Mouse (Mus musculus) heart, embryonic 15.5 days (tissue): ENCODE measurements around the gene Camta1. TPM values are rescaled to one million over a fixed set of nuclear protein-coding genes. Genes with fewer than 3 reads are reported as not detected.

Source experiments
- ATAC-seq: fragments of 200-750 bp; cut with Nextera tagmentation; replicated peaks from 2 replicates; pipeline ENCODE4 v1.8.0; 2017; ENCODE audit warnings: low read depth, moderate TSS enrichment; ENCODE audit not compliant: insufficient number of reproducible peaks, insufficient read depth, low FRiP score
- H3K27ac ChIP-seq: fragments of 300-500 bp; sonication (generic); 2 replicates; pipeline ENCODE4 v1.5.1; 2015; ENCODE audit warnings: mild to moderate bottlenecking, inconsistent platforms
- H3K27me3 ChIP-seq: fragments of 300-500 bp; sonication (generic); 2 replicates; pipeline ENCODE4 v1.6.1; 2015; ENCODE audit warnings: inconsistent platforms
- H3K36me3 ChIP-seq: fragments of 300-500 bp; sonication (generic); 2 replicates; pipeline ENCODE4 v1.6.1; 2015; ENCODE audit warnings: mild to moderate bottlenecking, inconsistent platforms
- H3K4me1 ChIP-seq: fragments of 300-500 bp; sonication (generic); replicated peaks from 2 replicates; pipeline ENCODE4 v1.6.1; 2015; ENCODE audit warnings: inconsistent platforms
- H3K4me2 ChIP-seq: fragments of 300-500 bp; sonication (generic); 2 replicates; pipeline ENCODE4 v1.6.1; 2015; ENCODE audit warnings: inconsistent platforms, mild to moderate bottlenecking, moderate library complexity
- H3K4me3 ChIP-seq: fragments of 300-500 bp; sonication (generic); 2 replicates; pipeline ENCODE4 v1.5.1; 2015; ENCODE audit warnings: mild to moderate bottlenecking, inconsistent platforms
- H3K9ac ChIP-seq: fragments of 300-500 bp; sonication (generic); 2 replicates; pipeline ENCODE4 v1.6.1; 2015; ENCODE audit warnings: mild to moderate bottlenecking, inconsistent platforms
- H3K9me3 ChIP-seq: fragments of 300-500 bp; sonication (generic); replicated peaks from 2 replicates; pipeline ENCODE4 v1.6.1; 2016; ENCODE audit warnings: inconsistent platforms
- WGBS: fragments of 180-500 bp; shearing (Covaris S2); methylation state at CpG from one replicate; pipeline ENCODE4 v1.1.7; 2015; ENCODE audit warnings: mixed read lengths; 5-methylcytosine and 5-hydroxymethylcytosine counted together
- polyA plus RNA-seq: library from polyadenylated mRNA; unstranded; fragments of >200 nt; fragmentation: Nextera tagmentation; extraction: Ambion mirVana; gene quantifications from 2 replicates; pipeline ENCODE4 v1.2.1, GENCODE M21; 2015

Camta1 gene
- polyA plus RNA-seq, 1 experiment from 2014 or later: 165 TPM

- Histone ChIP-seq H3K4me3 (no peak overlapping the region), H3K36me3 (no peaks in the 10 kb centered on the region), H3K9ac (no peak overlapping the region), H3K4me2 (no peak overlapping the region), H3K27me3 (no peaks in the 10 kb centered on the region), H3K27ac (no peak overlapping the region), H3K4me1 (peaks cover 18% of the 10 kb centered on the region), H3K9me3 (no peaks in the 10 kb centered on the region)
- ATAC-seq: no peak
- 33% methylated on average over 3 of the region's 3 CpGs for WGBS
Observed at GRCm38 (mm10) chr4:151817981-151818766, 43.5 kb downstream of the Camta1 start.

GRCm38 (mm10) chr4:151813711-151814110, 48.0 kb downstream of the Camta1 start:
- H3K9me3 ChIP-seq: no peaks in the 10 kb centered on the region
- H3K4me2 ChIP-seq: no peak overlapping the region
- H3K27me3 ChIP-seq: no peaks in the 10 kb centered on the region
- no peak overlapping the region for H3K9ac ChIP-seq
- no peaks in the 10 kb centered on the region for H3K36me3 ChIP-seq
- ATAC-seq: no peak
- no peak overlapping the region for H3K27ac ChIP-seq
- peaks cover 13% of the 10 kb centered on the region for H3K4me1 ChIP-seq
- H3K4me3 ChIP-seq: no peak overlapping the region
- 91% methylated on average over 4 of the region's 4 CpGs for WGBS

GRCm38 (mm10) chr4:151805685-151806084, 56.0 kb downstream of the Camta1 start:
- no peak overlapping the region for H3K9ac ChIP-seq
- no peak for ATAC-seq
- 0 out of 2 replicates have a peak overlapping the region, but pooled peaks have one; percentile 11 for H3K27ac ChIP-seq
- H3K9me3 ChIP-seq: no peaks in the 10 kb centered on the region
- H3K4me1 ChIP-seq: peaks cover 31% of the 10 kb centered on the region
- H3K4me3 ChIP-seq: no peak overlapping the region
- no peaks in the 10 kb centered on the region for H3K27me3 ChIP-seq
- no peaks in the 10 kb centered on the region for H3K36me3 ChIP-seq
- 69% methylated on average over 4 of the region's 4 CpGs for whole genome bisulfite sequencing
- H3K4me2 ChIP-seq: no peak overlapping the region

GRCm38 (mm10) chr4:151805046-151805445, 56.6 kb downstream of the Camta1 start:
- Histone ChIP-seq H3K9me3 (no peaks in the 10 kb centered on the region), H3K27me3 (no peaks in the 10 kb centered on the region), H3K4me3 (no peak overlapping the region), H3K27ac (no peak overlapping the region), H3K36me3 (no peaks in the 10 kb centered on the region), H3K4me1 (peaks cover 31% of the 10 kb centered on the region), H3K9ac (no peak overlapping the region), H3K4me2 (no peak overlapping the region)
- no peak for ATAC-seq
- WGBS: 77% methylated on average over 6 of the region's 6 CpGs

GRCm38 (mm10) chr4:151804208-151804607, 57.5 kb downstream of the Camta1 start:
- 71% methylated on average over 2 of the region's 2 CpGs for WGBS
- no peak overlapping the region for H3K4me3 ChIP-seq
- H3K9me3 ChIP-seq: no peaks in the 10 kb centered on the region
- no peak overlapping the region for H3K27ac ChIP-seq
- H3K9ac ChIP-seq: no peak overlapping the region
- H3K27me3 ChIP-seq: no peaks in the 10 kb centered on the region
- no peaks in the 10 kb centered on the region for H3K36me3 ChIP-seq
- H3K4me2 ChIP-seq: no peak overlapping the region
- peaks cover 31% of the 10 kb centered on the region for H3K4me1 ChIP-seq
- no peak for ATAC-seq

GRCm38 (mm10) chr4:151798630-151799029, 63.0 kb downstream of the Camta1 start:
- no peaks in the 10 kb centered on the region for H3K9me3 ChIP-seq

GRCm38 (mm10) chr4:151793694-151794093, 68.0 kb downstream of the Camta1 start:
- peaks cover 15% of the 10 kb centered on the region for H3K4me1 ChIP-seq
- H3K9ac ChIP-seq: no peak overlapping the region
- H3K9me3 ChIP-seq: no peaks in the 10 kb centered on the region
- H3K36me3 ChIP-seq: no peaks in the 10 kb centered on the region
- 71% methylated on average over 5 of the region's 5 CpGs for WGBS
- no peak overlapping the region for H3K4me3 ChIP-seq
- no peak overlapping the region for H3K4me2 ChIP-seq
- ATAC-seq: no peak
- no peaks in the 10 kb centered on the region for H3K27me3 ChIP-seq
- H3K27ac ChIP-seq: no peak overlapping the region

More at GRCm38 (mm10) chr4:151798630-151799029, 63.0 kb downstream of the Camta1 start:
- Histone ChIP-seq H3K27me3 (no peaks in the 10 kb centered on the region), H3K36me3 (no peaks in the 10 kb centered on the region), H3K27ac (no peak overlapping the region), H3K4me1 (peaks cover 6% of the 10 kb centered on the region; the same call in 1 of the 2 replicates), H3K4me2 (no peak overlapping the region), H3K9ac (no peak overlapping the region), H3K4me3 (no peak overlapping the region)
- WGBS: 75% methylated on average over 2 of the region's 2 CpGs
- no peak for ATAC-seq

GRCm38 (mm10) chr4:151786946-151787705, 74.5 kb downstream of the Camta1 start:
- peak; percentile 28 for ATAC-seq
- H3K9me3 ChIP-seq: no peaks in the 10 kb centered on the region
- no peak overlapping the region for H3K4me2 ChIP-seq
- no peak overlapping the region for H3K9ac ChIP-seq
- no peak overlapping the region for H3K4me3 ChIP-seq
- WGBS: 64% methylated on average over 16 of the region's 16 CpGs
- H3K36me3 ChIP-seq: no peaks in the 10 kb centered on the region
- peak overlapping the region; percentile 36 for H3K27ac ChIP-seq
- H3K27me3 ChIP-seq: no peaks in the 10 kb centered on the region
- H3K4me1 ChIP-seq: peaks cover 27% of the 10 kb centered on the region

- H3K9me3 ChIP-seq: no peaks in the 10 kb centered on the region
- H3K27me3 ChIP-seq: no peaks in the 10 kb centered on the region
- ATAC-seq: no peak
- peaks cover 17% of the 10 kb centered on the region for H3K4me1 ChIP-seq
- H3K4me3 ChIP-seq: no peak overlapping the region
- H3K36me3 ChIP-seq: no peaks in the 10 kb centered on the region
- H3K9ac ChIP-seq: no peak overlapping the region
- 77% methylated on average over 6 of the region's 6 CpGs for WGBS
- H3K4me2 ChIP-seq: no peak overlapping the region
- H3K27ac ChIP-seq: no peak overlapping the region
Observed at GRCm38 (mm10) chr4:151780511-151780910, 81.2 kb downstream of the Camta1 start.

GRCm38 (mm10) chr4:151779962-151780459, 81.7 kb downstream of the Camta1 start:
- no peak overlapping the region for H3K27ac ChIP-seq
- H3K36me3 ChIP-seq: no peaks in the 10 kb centered on the region
- no peak overlapping the region for H3K4me3 ChIP-seq
- H3K9me3 ChIP-seq: no peaks in the 10 kb centered on the region
- no peak for ATAC-seq
- H3K4me1 ChIP-seq: peaks cover 12% of the 10 kb centered on the region
- H3K27me3 ChIP-seq: no peaks in the 10 kb centered on the region
- H3K9ac ChIP-seq: no peak overlapping the region
- H3K4me2 ChIP-seq: no peak overlapping the region
- WGBS: 79% methylated on average over 12 of the region's 12 CpGs

GRCm38 (mm10) chr4:151778511-151778910, 83.2 kb downstream of the Camta1 start:
- 67% methylated on average over 4 of the region's 4 CpGs for WGBS
- no peaks in the 10 kb centered on the region for H3K9me3 ChIP-seq
- H3K9ac ChIP-seq: no peak overlapping the region
- H3K4me3 ChIP-seq: no peak overlapping the region
- peaks cover 3% of the 10 kb centered on the region; the same call in 1 of the 2 replicates for H3K4me1 ChIP-seq
- no peaks in the 10 kb centered on the region for H3K27me3 ChIP-seq
- no peak overlapping the region for H3K4me2 ChIP-seq
- no peak for ATAC-seq
- no peak overlapping the region for H3K27ac ChIP-seq
- H3K36me3 ChIP-seq: no peaks in the 10 kb centered on the region
